Mouse (Mus musculus) stomach, embryonic 14.5 days (tissue): ENCODE data around the gene Zdhhc12. TPM values are rescaled to one million over a fixed set of nuclear protein-coding genes. Genes with fewer than 3 reads are reported as not detected.
A peak's percentile ranks its signal among the peaks of the same experiment; 100 is the strongest.
"Not testable (repeated sequence)": the region's sequence is repeated elsewhere in the genome, so short reads cannot be mapped to it uniquely, and the experiment has no call there.

ENCODE experiments used
- ATAC-seq: fragments of 200-750 bp; cut with Nextera tagmentation; 2 replicates; pipeline ENCODE4 v1.8.0; 2017; ENCODE audit warnings: low read depth, moderate TSS enrichment; ENCODE audit not compliant: insufficient number of reproducible peaks, insufficient read depth, low FRiP score
- H3K27ac ChIP-seq: fragments of 300-500 bp; sonication (generic); 2 replicates; pipeline ENCODE4 v1.5.1; 2014; ENCODE audit warnings: mild to moderate bottlenecking, low read length, moderate library complexity, mixed read lengths
- H3K27me3 ChIP-seq: fragments of 300-500 bp; sonication (generic); 2 replicates; pipeline ENCODE4 v1.6.1; 2014; ENCODE audit warnings: low read length, control low read depth, mixed read lengths; ENCODE audit not compliant: control insufficient read depth, insufficient read depth
- H3K36me3 ChIP-seq: fragments of 300-500 bp; sonication (generic); 2 replicates; pipeline ENCODE4 v1.6.1; 2014; ENCODE audit warnings: mild to moderate bottlenecking, control low read depth, low read length, moderate library complexity, mixed read lengths; ENCODE audit not compliant: control insufficient read depth, insufficient read depth
- H3K4me1 ChIP-seq: fragments of 300-500 bp; sonication (generic); 2 replicates; pipeline ENCODE4 v1.6.1; 2014; ENCODE audit warnings: low read length, control low read depth, mixed read lengths; ENCODE audit not compliant: control insufficient read depth, insufficient read depth
- H3K4me2 ChIP-seq: fragments of 300-500 bp; sonication (generic); replicated peaks from 2 replicates; pipeline ENCODE4 v1.6.1; 2014; ENCODE audit warnings: low read depth, low read length, control low read depth
- H3K4me3 ChIP-seq: fragments of 300-500 bp; sonication (generic); 2 replicates; pipeline ENCODE4 v1.5.1; 2014; ENCODE audit warnings: low read depth, low read length, control low read depth
- H3K9ac ChIP-seq: fragments of 300-500 bp; sonication (generic); replicated peaks from 2 replicates; pipeline ENCODE4 v1.6.1; 2014; ENCODE audit warnings: low read depth, mild to moderate bottlenecking, control low read depth, low read length, moderate library complexity, mixed read lengths
- H3K9me3 ChIP-seq: fragments of 300-500 bp; sonication (generic); 2 replicates; pipeline ENCODE4 v1.6.1; 2016; ENCODE audit warnings: low read depth, low read length, control low read depth; ENCODE audit not compliant: control insufficient read depth
- WGBS: fragments of 180-500 bp; shearing (Covaris S2); extraction: QIAGEN DNeasy Blood & Tissue Kit; methylation state at CpG from one replicate; pipeline ENCODE4 v1.1.7; 2014; 5-methylcytosine and 5-hydroxymethylcytosine counted together
- polyA plus RNA-seq: library from polyadenylated mRNA; unstranded; fragments of >200 nt; fragmentation: Nextera tagmentation; extraction: Ambion mirVana; gene quantifications from 2 replicates; pipeline ENCODE4 v1.2.1, GENCODE M21; 2014

Gene Zdhhc12
- polyA plus RNA-seq, 1 experiment from 2014 or later = 45.2 TPM

GRCm38 (mm10) chr2:30057223-30057904, 36.1 kb downstream of the Zdhhc12 start, which contains the start of gene Set:
Gene Set (plus strand): TSS chr2:30057378.
- ATAC-seq = no peak
- Histone ChIP-seq H3K4me2 (no peak within 1 kb of the TSS), H3K36me3 (no peaks in the 10 kb centered on the region), H3K9me3 (no peaks in the 10 kb centered on the region), H3K27ac (no peak within 1 kb of the TSS), H3K9ac (no peak within 1 kb of the TSS), H3K4me3 (no peak within 1 kb of the TSS), H3K4me1 (peaks cover 7% of the 10 kb centered on the region; the same call in 1 of the 2 replicates), H3K27me3 (no peaks in the 10 kb centered on the region)
- 47% methylated on average over 12 of the region's 12 CpGs for WGBS

- Histone ChIP-seq H3K36me3 (no peaks in the 10 kb centered on the region), H3K27ac (no peak overlapping the region), H3K4me1 (peaks cover 7% of the 10 kb centered on the region; the same call in 1 of the 2 replicates), H3K9me3 (no peaks in the 10 kb centered on the region), H3K9ac (no peak overlapping the region), H3K4me2 (no peak overlapping the region), H3K27me3 (no peaks in the 10 kb centered on the region), H3K4me3 (no peak overlapping the region)
- WGBS = 79% methylated on average over 3 of the region's 3 CpGs
- ATAC-seq = no peak
Measured at GRCm38 (mm10) chr2:30056736-30057135, 36.7 kb downstream of the Zdhhc12 start.

- H3K9me3 ChIP-seq, H3K36me3 ChIP-seq: not testable (repeated sequence)
- WGBS = 95% methylated on average over 3 of the region's 3 CpGs
Measured at GRCm38 (mm10) chr2:30055310-30055709, 38.1 kb downstream of the Zdhhc12 start.

GRCm38 (mm10) chr2:30051992-30052761, 41.3 kb downstream of the Zdhhc12 start:
- Histone ChIP-seq H3K9ac (no peak overlapping the region), H3K4me2 (no peak overlapping the region), H3K4me1 (0 out of 2 replicates have a peak, but pooled peaks cover 1% of the 10 kb centered on the region), H3K27me3 (no peaks in the 10 kb centered on the region), H3K4me3 (no peak overlapping the region), H3K9me3 (no peaks in the 10 kb centered on the region), H3K36me3 (no peaks in the 10 kb centered on the region), H3K27ac (no peak overlapping the region)
- no peak for ATAC-seq
- 42% methylated on average over 6 of the region's 6 CpGs for WGBS

More at GRCm38 (mm10) chr2:30055310-30055709, 38.1 kb downstream of the Zdhhc12 start:
- not testable (repeated sequence) for H3K4me3 ChIP-seq, H3K9ac ChIP-seq, ATAC-seq, H3K4me1 ChIP-seq, H3K4me2 ChIP-seq, H3K27me3 ChIP-seq, H3K27ac ChIP-seq

GRCm38 (mm10) chr2:30049831-30050230, 43.6 kb downstream of the Zdhhc12 start:
- no peaks in the 10 kb centered on the region for H3K4me1 ChIP-seq
- WGBS = 90% methylated on average over 3 of the region's 3 CpGs
- H3K36me3 ChIP-seq = no peaks in the 10 kb centered on the region
- no peak overlapping the region for H3K27ac ChIP-seq
- no peak overlapping the region for H3K4me2 ChIP-seq
- no peak for ATAC-seq
- H3K9me3 ChIP-seq = no peaks in the 10 kb centered on the region
- H3K9ac ChIP-seq = no peak overlapping the region
- H3K4me3 ChIP-seq = no peak overlapping the region
- H3K27me3 ChIP-seq = no peaks in the 10 kb centered on the region

- peak within 1 kb of the TSS; percentile 57 for H3K9ac ChIP-seq
- H3K36me3 ChIP-seq = no peaks in the 10 kb centered on the region
- peak within 1 kb of the TSS; percentile 93 for H3K27ac ChIP-seq
- peak within 1 kb of the TSS; percentile 59 for H3K4me3 ChIP-seq
- H3K27me3 ChIP-seq = no peaks in the 10 kb centered on the region
- WGBS = 1% methylated on average over 54 of the region's 54 CpGs
- no peaks in the 10 kb centered on the region for H3K4me1 ChIP-seq
- peak within 1 kb of the TSS; percentile 68 for H3K4me2 ChIP-seq
- H3K9me3 ChIP-seq = no peaks in the 10 kb centered on the region
- ATAC-seq = peak; percentile 92
Measured at GRCm38 (mm10) chr2:30048699-30049388, 44.6 kb downstream of the Zdhhc12 start, which contains the start of gene Wdr34. Gene Wdr34 (minus strand): TSS chr2:30048881.

GRCm38 (mm10) chr2:30048101-30048501, 45.3 kb downstream of the Zdhhc12 start:
- 61% methylated on average over 11 of the region's 11 CpGs for WGBS
- no peak for ATAC-seq
- H3K4me1 ChIP-seq = no peaks in the 10 kb centered on the region
- peak overlapping the region; percentile 57 for H3K9ac ChIP-seq
- peak overlapping the region; percentile 59 for H3K4me3 ChIP-seq
- no peaks in the 10 kb centered on the region for H3K9me3 ChIP-seq
- H3K27me3 ChIP-seq = no peaks in the 10 kb centered on the region
- H3K36me3 ChIP-seq = no peaks in the 10 kb centered on the region
- H3K27ac ChIP-seq = no peak overlapping the region; the same call in 1 of the 2 replicates
- peak overlapping the region; percentile 68 for H3K4me2 ChIP-seq

- H3K9ac ChIP-seq = no peak overlapping the region
- 97% methylated on average over 6 of the region's 6 CpGs for WGBS
- H3K27ac ChIP-seq = no peak overlapping the region
- H3K36me3 ChIP-seq = no peaks in the 10 kb centered on the region
- H3K4me2 ChIP-seq = no peak overlapping the region
- no peak for ATAC-seq
- H3K4me1 ChIP-seq = no peaks in the 10 kb centered on the region
- H3K9me3 ChIP-seq = no peaks in the 10 kb centered on the region
- H3K4me3 ChIP-seq = no peak overlapping the region
- no peaks in the 10 kb centered on the region for H3K27me3 ChIP-seq
Measured at GRCm38 (mm10) chr2:30047127-30047526, 46.3 kb downstream of the Zdhhc12 start.
